Mouse (Mus musculus): ENCODE results near the gene Klhl4. TPM values are rescaled to one million over a fixed set of nuclear protein-coding genes. Genes with fewer than 3 reads are reported as not detected.

The Klhl4 gene
- 9.6 and 10.5 TPM in 2 replicates for polyA plus RNA-seq (2014; fragmentation: Nextera tagmentation; extraction: Ambion mirVana)

DNA sequence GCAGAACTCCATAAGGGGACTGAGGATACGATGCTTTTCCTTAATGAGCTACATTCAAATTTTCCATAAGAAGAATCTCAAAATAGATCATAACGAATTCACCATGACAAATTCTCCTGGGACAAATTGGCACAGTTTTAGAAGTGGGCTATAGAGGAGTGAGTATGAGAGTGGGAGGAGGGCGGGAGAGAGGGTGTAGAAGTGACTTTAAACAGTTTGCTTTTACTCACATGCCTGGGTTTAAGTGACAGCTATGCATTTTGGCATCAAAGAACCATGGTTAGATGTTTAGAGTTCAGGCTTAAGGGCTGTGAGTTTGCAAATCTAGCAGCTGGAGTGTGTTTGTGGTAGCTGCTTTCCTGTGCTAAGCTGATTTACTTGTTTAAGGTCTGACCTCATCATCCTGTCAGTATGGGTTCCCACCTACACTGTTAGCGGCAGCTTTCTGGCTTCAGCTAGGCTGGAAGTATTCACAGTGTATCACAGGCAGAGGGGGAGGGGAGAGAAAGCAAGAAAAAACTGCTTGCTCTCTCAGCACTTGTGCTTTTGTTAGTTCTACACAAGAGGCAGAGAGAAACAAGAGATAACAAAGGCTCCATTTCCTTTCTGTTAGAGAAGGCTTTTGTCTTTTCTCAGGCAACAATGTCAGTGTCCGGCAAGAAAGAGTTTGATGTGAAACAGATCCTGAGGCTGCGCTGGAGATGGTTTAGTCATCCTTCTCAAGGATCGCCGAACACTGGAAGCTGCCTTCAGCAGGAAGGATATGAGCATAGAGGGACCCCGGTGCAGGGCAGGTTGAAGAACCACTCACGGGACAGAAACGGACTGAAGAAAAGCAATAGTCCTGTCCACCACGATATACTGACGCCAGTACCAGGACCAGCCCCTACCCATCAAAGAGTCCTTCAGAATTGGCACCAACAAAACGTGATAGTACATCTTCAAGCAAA lies at the start of gene Klhl4:
Gene Klhl4, plus strand, starts transcription at position 552 of the 950 bp plus-strand sequence.
- no peaks in the 10 kb centered on the region for H3K4me1 ChIP-seq (ENCODE audit: control insufficient read depth, insufficient read depth, low read length)
- no peak within 1 kb of the TSS for H3K27ac ChIP-seq (replicated peaks; ENCODE audit: low read depth, low read length)
- no peaks in the 10 kb centered on the region for H3K36me3 ChIP-seq (replicated peaks; ENCODE audit: control insufficient read depth, insufficient read depth, low read depth, low read length)
- no peak within 1 kb of the TSS for H3K9ac ChIP-seq (replicated peaks; ENCODE audit: low read length)
- H3K4me2 ChIP-seq (ENCODE audit: low read depth, low read length), result no peak within 1 kb of the TSS; the same call in 1 of the 2 replicates
- ATAC-seq (replicated peaks; ENCODE audit: insufficient number of reproducible peaks, low FRiP score, low TSS enrichment, low read depth), result no peak; the same call in 1 of the 2 replicates
- peak; percentile 41 for DNase-seq (ENCODE audit: low spot score)
- no peaks in the 10 kb centered on the region for H3K9me3 ChIP-seq (replicated peaks; ENCODE audit: control insufficient read depth, low read length)
- 39% methylated on average over 14 of the region's 14 CpGs for WGBS
- no peaks in the 10 kb centered on the region for H3K27me3 ChIP-seq (ENCODE audit: control insufficient read depth, insufficient read depth, low read length)
- no peak within 1 kb of the TSS for H3K4me3 ChIP-seq (ENCODE audit: low read depth, low read length)

DNA sequence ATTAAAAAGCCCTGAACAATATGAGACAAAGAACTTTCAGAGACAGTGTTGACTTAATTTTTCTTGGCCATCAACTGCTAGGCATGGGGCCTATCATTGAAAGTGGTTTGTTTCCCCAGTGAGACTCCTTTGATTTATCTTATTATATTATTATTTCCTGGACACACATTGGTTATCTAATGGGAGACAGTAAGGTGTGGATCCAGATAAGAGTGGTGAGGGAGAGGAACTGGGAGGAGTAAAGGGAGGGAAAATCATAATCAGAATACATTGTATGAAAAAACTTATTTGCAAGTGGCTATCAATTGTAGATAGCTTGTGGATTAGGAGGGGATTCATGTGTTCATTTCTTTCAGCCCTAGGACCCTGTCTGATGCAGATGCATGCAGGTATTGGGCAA lies 10.0 kb downstream of the Klhl4 start:
- DNase-seq (ENCODE audit: low spot score), result no peak
- no peak for ATAC-seq (replicated peaks; ENCODE audit: insufficient number of reproducible peaks, low FRiP score, low TSS enrichment, low read depth)
- Histone ChIP-seq H3K4me2 (ENCODE audit: low read depth, low read length) (no peak overlapping the region), H3K9me3 (replicated peaks; ENCODE audit: control insufficient read depth, low read length) (no peaks in the 10 kb centered on the region), H3K4me1 (ENCODE audit: control insufficient read depth, insufficient read depth, low read length) (no peaks in the 10 kb centered on the region), H3K4me3 (ENCODE audit: low read depth, low read length) (no peak overlapping the region), H3K36me3 (replicated peaks; ENCODE audit: control insufficient read depth, insufficient read depth, low read depth, low read length) (no peaks in the 10 kb centered on the region), H3K27me3 (ENCODE audit: control insufficient read depth, insufficient read depth, low read length) (no peaks in the 10 kb centered on the region), H3K9ac (replicated peaks; ENCODE audit: low read length) (no peak overlapping the region), H3K27ac (replicated peaks; ENCODE audit: low read depth, low read length) (no peak overlapping the region)

GRCm38 (mm10) chrX:114486691-114487090 lies 12.6 kb downstream of the Klhl4 start:
- ATAC-seq (replicated peaks; ENCODE audit: insufficient number of reproducible peaks, low FRiP score, low TSS enrichment, low read depth) (no peak), DNase-seq (ENCODE audit: low spot score) (no peak)
- H3K9ac ChIP-seq (replicated peaks; ENCODE audit: low read length), result no peak overlapping the region
- no peaks in the 10 kb centered on the region for H3K4me1 ChIP-seq (ENCODE audit: control insufficient read depth, insufficient read depth, low read length)
- H3K4me2 ChIP-seq (ENCODE audit: low read depth, low read length), result no peak overlapping the region
- no peaks in the 10 kb centered on the region for H3K36me3 ChIP-seq (replicated peaks; ENCODE audit: control insufficient read depth, insufficient read depth, low read depth, low read length)
- no peaks in the 10 kb centered on the region for H3K27me3 ChIP-seq (ENCODE audit: control insufficient read depth, insufficient read depth, low read length)
- no peak overlapping the region for H3K27ac ChIP-seq (replicated peaks; ENCODE audit: low read depth, low read length)
- H3K4me3 ChIP-seq (ENCODE audit: low read depth, low read length), result no peak overlapping the region
- H3K9me3 ChIP-seq (replicated peaks; ENCODE audit: control insufficient read depth, low read length), result no peaks in the 10 kb centered on the region

- peak; percentile 68 for DNase-seq (ENCODE audit: low spot score)
These were observed 84.0 kb downstream of the Klhl4 start for GRCm38 (mm10) chrX:114558141-114558540.

GRCm38 (mm10) chrX:114582311-114582710 lies 108.2 kb downstream of the Klhl4 start:
- DNase-seq (ENCODE audit: low spot score) (peak; percentile 10), ATAC-seq (replicated peaks; ENCODE audit: insufficient number of reproducible peaks, low FRiP score, low TSS enrichment, low read depth) (no peak)
- Histone ChIP-seq H3K27ac (replicated peaks; ENCODE audit: low read depth, low read length) (no peak overlapping the region), H3K4me1 (ENCODE audit: control insufficient read depth, insufficient read depth, low read length) (no peaks in the 10 kb centered on the region), H3K36me3 (replicated peaks; ENCODE audit: control insufficient read depth, insufficient read depth, low read depth, low read length) (no peaks in the 10 kb centered on the region), H3K4me2 (ENCODE audit: low read depth, low read length) (no peak overlapping the region), H3K27me3 (ENCODE audit: control insufficient read depth, insufficient read depth, low read length) (no peaks in the 10 kb centered on the region), H3K9me3 (replicated peaks; ENCODE audit: control insufficient read depth, low read length) (no peaks in the 10 kb centered on the region), H3K4me3 (ENCODE audit: low read depth, low read length) (no peak overlapping the region), H3K9ac (replicated peaks; ENCODE audit: low read length) (no peak overlapping the region)
- WGBS, result 66% methylated on average over 1 of the region's 1 CpGs

More at GRCm38 (mm10) chrX:114558141-114558540, 84.0 kb downstream of the Klhl4 start:
- Histone ChIP-seq H3K9me3 (replicated peaks; ENCODE audit: control insufficient read depth, low read length) (no peaks in the 10 kb centered on the region), H3K4me1 (ENCODE audit: control insufficient read depth, insufficient read depth, low read length) (no peaks in the 10 kb centered on the region), H3K36me3 (replicated peaks; ENCODE audit: control insufficient read depth, insufficient read depth, low read depth, low read length) (no peaks in the 10 kb centered on the region), H3K27ac (replicated peaks; ENCODE audit: low read depth, low read length) (no peak overlapping the region), H3K4me3 (ENCODE audit: low read depth, low read length) (no peak overlapping the region), H3K9ac (replicated peaks; ENCODE audit: low read length) (no peak overlapping the region), H3K27me3 (ENCODE audit: control insufficient read depth, insufficient read depth, low read length) (no peaks in the 10 kb centered on the region), H3K4me2 (ENCODE audit: low read depth, low read length) (no peak overlapping the region)
- WGBS, result 28% methylated on average over 3 of the region's 3 CpGs
- no peak for ATAC-seq (replicated peaks; ENCODE audit: insufficient number of reproducible peaks, low FRiP score, low TSS enrichment, low read depth)

Data from embryonic facial prominence, embryonic 11.5 days (tissue).